Mouse (Mus musculus) erythroblast, embryonic 14.5 days (primary cell): ENCODE results near the gene Tmprss13. TPM values are rescaled to one million over a fixed set of nuclear protein-coding genes. Genes with fewer than 3 reads are reported as not detected.

Experiments used
- H3K27me3 ChIP-seq: 2 replicates; pipeline ENCODE4 v1.6.1; 2012; ENCODE audit warnings: inconsistent platforms; ENCODE audit not compliant: control insufficient read depth
- H3K36me3 ChIP-seq: 2 replicates; pipeline ENCODE4 v1.6.1; 2012; ENCODE audit warnings: mild to moderate bottlenecking, inconsistent platforms; ENCODE audit not compliant: control insufficient read depth
- H3K4me1 ChIP-seq: 2 replicates; pipeline ENCODE4 v1.6.1; 2012; ENCODE audit warnings: inconsistent platforms; ENCODE audit not compliant: control insufficient read depth
- H3K4me3 ChIP-seq: replicated peaks from 2 replicates; pipeline ENCODE3; 2012; ENCODE audit warnings: moderate library complexity, mild to moderate bottlenecking, inconsistent platforms
- H3K9me3 ChIP-seq: 2 replicates; pipeline ENCODE4 v1.6.1; 2012; ENCODE audit warnings: low read length, inconsistent platforms, mixed read lengths; ENCODE audit not compliant: control insufficient read depth
- GATA1 ChIP-seq: IDR thresholded peaks from 2 replicates; pipeline ENCODE4 v1.6.1; 2012; ENCODE audit warnings: low read length, inconsistent platforms, mixed read lengths
- TAL1 ChIP-seq: IDR thresholded peaks from 3 replicates; pipeline ENCODE4 v1.6.1; 2012; ENCODE audit warnings: low read length, inconsistent platforms, mixed read lengths
- polyA plus RNA-seq: library from polyadenylated mRNA; stranded (reverse); fragments of >175 nt; gene quantifications from 2 replicates; pipeline ENCODE4 v1.2.3, GENCODE M21; 2012

The Tmprss13 gene
- polyA plus RNA-seq, 1 experiment, result not detected

GRCm38 (mm10) chr9:45388385-45388994 is 69.6 kb downstream of the Tmprss13 start:
- Histone ChIP-seq H3K27me3 (no peaks in the 10 kb centered on the region), H3K36me3 (no peaks in the 10 kb centered on the region), H3K4me1 (no peaks in the 10 kb centered on the region), H3K9me3 (no peaks in the 10 kb centered on the region), H3K4me3 (no peak overlapping the region)
- TF ChIP-seq GATA1 (no peak), TAL1 (no peak)

- TF ChIP-seq GATA1 (no peak), TAL1 (no peak)
- Histone ChIP-seq H3K9me3 (no peaks in the 10 kb centered on the region), H3K4me3 (no peak overlapping the region), H3K27me3 (no peaks in the 10 kb centered on the region), H3K4me1 (no peaks in the 10 kb centered on the region), H3K36me3 (no peaks in the 10 kb centered on the region)
These were observed 70.7 kb downstream of the Tmprss13 start for GRCm38 (mm10) chr9:45389596-45389995.

GRCm38 (mm10) chr9:45391299-45391698 is 72.4 kb downstream of the Tmprss13 start:
- H3K9me3 ChIP-seq, result no peaks in the 10 kb centered on the region
- TF ChIP-seq GATA1, result no peak
- no peak for TF ChIP-seq TAL1
- no peaks in the 10 kb centered on the region for H3K36me3 ChIP-seq
- no peak overlapping the region for H3K4me3 ChIP-seq
- no peaks in the 10 kb centered on the region for H3K4me1 ChIP-seq
- no peaks in the 10 kb centered on the region for H3K27me3 ChIP-seq

DNA sequence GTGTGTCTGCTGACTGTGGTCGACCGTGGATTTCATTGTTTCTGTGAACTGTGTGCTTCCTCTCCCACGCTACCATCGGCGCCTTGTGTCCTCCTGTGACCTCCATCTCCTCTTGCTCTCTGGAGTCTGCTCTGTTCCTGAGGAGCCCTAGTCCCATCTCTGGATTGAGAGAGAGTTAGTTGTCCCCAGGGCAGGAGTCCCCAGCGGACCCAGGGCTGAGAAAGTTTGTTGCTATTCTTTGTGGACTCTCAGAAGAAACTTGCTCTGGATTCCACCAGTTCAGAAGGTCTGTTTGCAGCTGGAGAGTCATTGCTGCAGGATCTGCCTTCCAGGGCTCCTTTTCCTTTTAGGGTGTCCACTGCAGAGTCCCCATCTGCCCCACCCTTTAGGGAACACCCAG is 76.3 kb downstream of the Tmprss13 start:
- H3K4me3 ChIP-seq, result no peak overlapping the region
- no peaks in the 10 kb centered on the region for H3K36me3 ChIP-seq
- no peaks in the 10 kb centered on the region for H3K9me3 ChIP-seq
- TF ChIP-seq GATA1 (no peak), TAL1 (no peak)
- no peaks in the 10 kb centered on the region for H3K4me1 ChIP-seq
- H3K27me3 ChIP-seq, result no peaks in the 10 kb centered on the region

GRCm38 (mm10) chr9:45395796-45396195 is 76.9 kb downstream of the Tmprss13 start:
- Histone ChIP-seq H3K4me3 (no peak overlapping the region), H3K4me1 (no peaks in the 10 kb centered on the region), H3K9me3 (no peaks in the 10 kb centered on the region), H3K27me3 (no peaks in the 10 kb centered on the region), H3K36me3 (no peaks in the 10 kb centered on the region)
- TF ChIP-seq GATA1 (no peak), TAL1 (no peak)

Other genes starting within 250 kb of the Tmprss13 start
- gene Jaml, start 239.9 kb upstream of the Tmprss13 start, polyA plus RNA-seq, result 0.03 TPM in 1 of 2 replicates, not detected in the other
- gene Scn2b, start 201.3 kb upstream of the Tmprss13 start, polyA plus RNA-seq, result not detected in 2 replicates
- not detected in 2 replicates for gene Scn4b, start 180.7 kb upstream of the Tmprss13 start, polyA plus RNA-seq
- not detected in 2 replicates for gene BC049352, start 137.1 kb upstream of the Tmprss13 start, polyA plus RNA-seq
- gene Tmprss4, start 115.0 kb upstream of the Tmprss13 start, polyA plus RNA-seq, result not detected in 2 replicates
- 0.01 TPM in 1 of 2 replicates, not detected in the other for gene Il10ra, start 50.0 kb upstream of the Tmprss13 start, polyA plus RNA-seq
- not detected in 2 replicates for gene Fxyd6, start 51.1 kb downstream of the Tmprss13 start, polyA plus RNA-seq
- not detected in 2 replicates for gene Fxyd2, start 80.6 kb downstream of the Tmprss13 start, polyA plus RNA-seq
- gene Dscaml1, start 107.5 kb downstream of the Tmprss13 start, polyA plus RNA-seq, result not detected in 2 replicates